Mouse (Mus musculus): ENCODE data around the gene Mink1.

Gene Mink1

GRCm38 (mm10) chr11:70653345-70654197, 90.9 kb downstream of the Mink1 start:
- no peak for DNase-seq (ENCODE audit: low read depth, low spot score)

GRCm38 (mm10) chr11:70654198-70654922, 91.7 kb downstream of the Mink1 start, which contains the start of gene Pfn1:
Gene Pfn1 (minus strand): TSS chr11:70654644.
- peak; percentile 75 for DNase-seq (ENCODE audit: low read depth, low spot score)

GRCm38 (mm10) chr11:70654923-70655570, 92.4 kb downstream of the Mink1 start:
- peak; percentile 59 for DNase-seq (ENCODE audit: low read depth, low spot score)

- DNase-seq (ENCODE audit: low read depth, low spot score): no peak
Measured at GRCm38 (mm10) chr11:70655571-70656455, 93.1 kb downstream of the Mink1 start.

- DNase-seq (ENCODE audit: low read depth, low spot score): no peak
Measured at GRCm38 (mm10) chr11:70656456-70656927, 93.8 kb downstream of the Mink1 start.

GRCm38 (mm10) chr11:70656964-70657363, 94.3 kb downstream of the Mink1 start, which contains the start of gene Eno3:
Gene Eno3 (plus strand): TSS chr11:70657202.
- DNase-seq (ENCODE audit: low read depth, low spot score): no peak

GRCm38 (mm10) chr11:70657573-70657972, 94.9 kb downstream of the Mink1 start:
- no peak for DNase-seq (ENCODE audit: low read depth, low spot score)

- no peak for DNase-seq (ENCODE audit: low read depth, low spot score)
Measured at GRCm38 (mm10) chr11:70657991-70658390, 95.3 kb downstream of the Mink1 start.

GRCm38 (mm10) chr11:70658521-70658920, 95.8 kb downstream of the Mink1 start:
- no peak for DNase-seq (ENCODE audit: low read depth, low spot score)

- DNase-seq (ENCODE audit: low read depth, low spot score): no peak
Measured at GRCm38 (mm10) chr11:70658942-70659341, 96.3 kb downstream of the Mink1 start.

- no peak for DNase-seq (ENCODE audit: low read depth, low spot score)
Measured at GRCm38 (mm10) chr11:70660571-70660970, 97.9 kb downstream of the Mink1 start.

GRCm38 (mm10) chr11:70663101-70663500, 100.4 kb downstream of the Mink1 start:
- DNase-seq (ENCODE audit: low read depth, low spot score): no peak

- no peak for DNase-seq (ENCODE audit: low read depth, low spot score)
Measured at GRCm38 (mm10) chr11:70663957-70664356, 101.3 kb downstream of the Mink1 start.

Measured in embryo, embryonic 11.5 days (tissue).